In the genomic region with DNA sequence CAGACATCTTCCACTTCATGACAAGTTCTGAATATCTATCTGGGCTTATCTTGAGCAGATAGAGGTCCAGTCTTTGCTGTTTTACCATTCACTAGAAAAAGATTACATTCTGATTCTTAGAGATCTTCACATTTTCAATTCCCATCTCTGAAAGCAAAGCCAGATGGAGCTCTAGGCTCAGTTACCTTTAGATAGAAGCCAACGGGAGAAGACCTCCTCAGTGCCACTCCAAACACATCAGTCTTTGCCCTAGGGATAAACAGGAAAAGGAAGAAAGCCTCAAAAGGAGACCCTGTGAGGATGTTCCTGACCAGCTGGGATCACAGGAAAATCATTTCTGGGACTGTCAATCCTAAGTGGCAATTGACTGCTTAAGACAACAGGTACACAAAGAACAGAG, we compare ENCODE assay signal across 16 mouse cellular contexts.
"Had no signal": no experiment of that assay in that cellular context is flagged by ENCODE, and none has a peak within 500 bp of the region (broad histone marks: within the 10 kb centered on the region; RNA-seq: fewer than 3 reads in every experiment).

No protein-coding gene starts in this region.

- H3K9me3 ChIP-seq: limb, embryonic 13.5 days; midbrain, embryonic 13.5 days; neural tube, embryonic 15.5 days had no signal

- DNase-seq: kidney, adult 11 months; kidney, adult 9 months; kidney, postnatal 10 days; layer of hippocampus, postnatal 36 days; left cerebral cortex, postnatal 4 days; lung, adult 18-20 months; lung, postnatal 10 days; right cerebral cortex, postnatal 4 days; spleen, adult 18-20 months; thymus, adult 2 months; thymus, postnatal 25 days had no signal

- ATAC-seq: midbrain, embryonic 13.5 days had no signal

- H3K4me2 ChIP-seq: limb, embryonic 13.5 days; midbrain, embryonic 13.5 days; neural tube, embryonic 15.5 days had no signal

- H3K9ac ChIP-seq: limb, embryonic 13.5 days; liver, embryonic 14.5 days; midbrain, embryonic 13.5 days; neural tube, embryonic 15.5 days had no signal

- H3K27ac ChIP-seq: limb, embryonic 13.5 days; liver, embryonic 14.5 days; midbrain, embryonic 13.5 days; neural tube, embryonic 15.5 days had no signal

- H3K4me3 ChIP-seq: limb, embryonic 13.5 days; midbrain, embryonic 13.5 days; myocyte; neural tube, embryonic 15.5 days had no signal
